Mouse (Mus musculus) liver, embryonic 12.5 days (tissue): ENCODE results near the gene Myo7a. TPM values are rescaled to one million over a fixed set of nuclear protein-coding genes. Genes with fewer than 3 reads are reported as not detected.

ENCODE experiments used
- ATAC-seq: fragments of 200-750 bp; cut with Nextera tagmentation; 2 replicates; pipeline ENCODE4 v1.8.0; 2017; ENCODE audit warnings: moderate number of reproducible peaks, mild to moderate bottlenecking, moderate library complexity
- H3K27ac ChIP-seq: fragments of 300-500 bp; sonication (generic); 2 replicates; pipeline ENCODE4 v1.5.1; 2016; ENCODE audit warnings: mild to moderate bottlenecking
- H3K27me3 ChIP-seq: fragments of 300-500 bp; sonication (generic); replicated peaks from 2 replicates; pipeline ENCODE4 v1.6.1; 2016; ENCODE audit warnings: mild to moderate bottlenecking, moderate library complexity
- H3K36me3 ChIP-seq: fragments of 300-500 bp; sonication (generic); 2 replicates; pipeline ENCODE4 v1.6.1; 2016; ENCODE audit warnings: mild to moderate bottlenecking, moderate library complexity
- H3K4me1 ChIP-seq: fragments of 300-500 bp; sonication (generic); 2 replicates; pipeline ENCODE4 v1.6.1; 2016
- H3K4me2 ChIP-seq: fragments of 300-500 bp; sonication (generic); 2 replicates; pipeline ENCODE4 v1.6.1; 2016; ENCODE audit warnings: mild to moderate bottlenecking, moderate library complexity
- H3K4me3 ChIP-seq: fragments of 300-500 bp; sonication (generic); 2 replicates; pipeline ENCODE4 v1.5.1; 2016; ENCODE audit warnings: mild to moderate bottlenecking, moderate library complexity
- H3K9ac ChIP-seq: fragments of 300-500 bp; sonication (generic); 2 replicates; pipeline ENCODE4 v1.6.1; 2016; ENCODE audit warnings: mild to moderate bottlenecking, moderate library complexity
- H3K9me3 ChIP-seq: fragments of 300-500 bp; sonication (generic); replicated peaks from 2 replicates; pipeline ENCODE4 v1.6.1; 2016; ENCODE audit warnings: mild to moderate bottlenecking, moderate library complexity
- WGBS: fragments of 180-500 bp; shearing (Covaris S2); methylation state at CpG from one replicate; pipeline ENCODE4 v1.1.7; 2016; ENCODE audit not compliant: insufficient replicate concordance; 5-methylcytosine and 5-hydroxymethylcytosine counted together
- polyA plus RNA-seq: library from polyadenylated mRNA; unstranded; fragments of >200 nt; fragmentation: Nextera tagmentation; extraction: Ambion mirVana; gene quantifications from 2 replicates; pipeline ENCODE4 v1.2.1, GENCODE M21; 2016

Myo7a gene
- polyA plus RNA-seq, 1 experiment from 2014 or later = 14.4 TPM

DNA sequence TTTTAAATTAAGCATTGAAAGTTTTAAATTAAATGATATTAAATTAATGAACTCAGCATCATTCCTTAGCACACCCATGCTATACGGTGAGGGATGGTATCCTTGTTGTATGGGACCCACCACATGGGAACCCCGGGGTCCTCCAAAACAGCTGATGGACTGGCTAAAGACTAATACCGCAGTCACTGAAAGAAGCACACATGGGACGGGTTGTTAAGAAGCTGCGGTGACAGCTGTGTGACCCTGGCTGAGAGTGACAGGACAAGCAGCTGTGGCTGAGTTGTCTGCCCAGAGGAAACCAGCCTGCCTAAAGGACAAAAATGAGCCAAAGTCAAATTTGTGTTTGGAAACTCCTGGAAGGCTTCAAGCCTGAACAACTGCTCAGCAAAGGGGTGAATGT lies 34.6 kb upstream of the Myo7a start:
- H3K4me2 ChIP-seq = no peak overlapping the region
- ATAC-seq = no peak
- peaks cover 86% of the 10 kb centered on the region for H3K4me1 ChIP-seq
- H3K27me3 ChIP-seq = no peaks in the 10 kb centered on the region
- H3K9me3 ChIP-seq = no peaks in the 10 kb centered on the region
- H3K9ac ChIP-seq = no peak overlapping the region
- no peak overlapping the region for H3K4me3 ChIP-seq
- WGBS = 56% methylated on average over 5 of the region's 5 CpGs
- H3K36me3 ChIP-seq = peaks cover 71% of the 10 kb centered on the region
- no peak overlapping the region; the same call in 1 of the 2 replicates for H3K27ac ChIP-seq

GRCm38 (mm10) chr7:98153345-98153744 lies 34.0 kb upstream of the Myo7a start:
- H3K27me3 ChIP-seq = no peaks in the 10 kb centered on the region
- H3K27ac ChIP-seq = no peak overlapping the region
- H3K9me3 ChIP-seq = no peaks in the 10 kb centered on the region
- peaks cover 81% of the 10 kb centered on the region for H3K4me1 ChIP-seq
- H3K9ac ChIP-seq = no peak overlapping the region
- ATAC-seq = no peak
- H3K4me3 ChIP-seq = no peak overlapping the region
- H3K4me2 ChIP-seq = no peak overlapping the region
- peaks cover 67% of the 10 kb centered on the region for H3K36me3 ChIP-seq
- WGBS = 39% methylated on average over 3 of the region's 3 CpGs

DNA sequence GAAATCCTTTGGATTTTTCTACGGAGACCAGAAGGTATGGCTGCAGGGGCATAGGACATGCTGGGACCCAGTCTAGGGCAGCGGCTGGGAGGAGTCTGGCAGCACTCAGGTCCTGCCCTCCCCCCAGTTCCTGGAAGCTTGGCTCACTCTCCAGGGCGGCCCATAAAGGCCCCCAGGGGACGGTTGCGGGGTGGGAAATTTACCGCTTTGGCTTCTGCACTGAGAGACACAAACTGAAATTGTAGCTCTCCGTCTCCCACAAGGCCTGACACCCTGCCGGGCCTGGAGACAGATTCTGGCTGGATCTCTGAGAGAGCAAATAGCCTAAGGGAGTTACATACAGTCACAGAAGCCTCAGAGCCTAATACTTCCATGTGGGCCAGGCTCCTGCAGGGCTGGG lies 33.1 kb upstream of the Myo7a start:
- Histone ChIP-seq H3K9ac (no peak overlapping the region), H3K9me3 (no peaks in the 10 kb centered on the region), H3K27me3 (no peaks in the 10 kb centered on the region), H3K4me2 (no peak overlapping the region), H3K4me3 (no peak overlapping the region), H3K27ac (no peak overlapping the region), H3K36me3 (peaks cover 70% of the 10 kb centered on the region), H3K4me1 (peaks cover 77% of the 10 kb centered on the region)
- no peak for ATAC-seq
- 68% methylated on average over 8 of the region's 8 CpGs for WGBS

GRCm38 (mm10) chr7:98150525-98150924 lies 31.2 kb upstream of the Myo7a start:
- ATAC-seq = no peak
- no peak overlapping the region for H3K27ac ChIP-seq
- H3K9ac ChIP-seq = no peak overlapping the region; the same call in 1 of the 2 replicates
- no peak overlapping the region for H3K4me2 ChIP-seq
- no peaks in the 10 kb centered on the region for H3K27me3 ChIP-seq
- H3K36me3 ChIP-seq = peaks cover 82% of the 10 kb centered on the region
- 54% methylated on average over 5 of the region's 5 CpGs for WGBS
- H3K9me3 ChIP-seq = no peaks in the 10 kb centered on the region
- H3K4me1 ChIP-seq = peaks cover 65% of the 10 kb centered on the region
- H3K4me3 ChIP-seq = no peak overlapping the region

- H3K27me3 ChIP-seq = no peaks in the 10 kb centered on the region
- no peaks in the 10 kb centered on the region for H3K9me3 ChIP-seq
- H3K4me1 ChIP-seq = peaks cover 64% of the 10 kb centered on the region
- no peak overlapping the region for H3K4me3 ChIP-seq
- no peak overlapping the region for H3K4me2 ChIP-seq
- 50% methylated on average over 3 of the region's 3 CpGs for whole genome bisulfite sequencing
- 0 out of 2 replicates have a peak overlapping the region, but pooled peaks have one; percentile 10 for H3K27ac ChIP-seq
- no peak overlapping the region for H3K9ac ChIP-seq
- 0 out of 2 replicates have a peak, but pooled peaks have one; percentile 4 for ATAC-seq
- H3K36me3 ChIP-seq = peaks cover 83% of the 10 kb centered on the region
Observed at GRCm38 (mm10) chr7:98149802-98150201, 30.5 kb upstream of the Myo7a start.

GRCm38 (mm10) chr7:98148721-98149407 lies 29.5 kb upstream of the Myo7a start:
- ATAC-seq = no peak
- H3K4me3 ChIP-seq = no peak overlapping the region
- H3K4me2 ChIP-seq = no peak overlapping the region
- H3K4me1 ChIP-seq = peaks cover 58% of the 10 kb centered on the region
- H3K9ac ChIP-seq = no peak overlapping the region
- H3K27me3 ChIP-seq = no peaks in the 10 kb centered on the region
- WGBS = 74% methylated on average over 10 of the region's 10 CpGs
- no peak overlapping the region for H3K27ac ChIP-seq
- H3K9me3 ChIP-seq = no peaks in the 10 kb centered on the region
- peaks cover 85% of the 10 kb centered on the region for H3K36me3 ChIP-seq

- no peak overlapping the region for H3K4me3 ChIP-seq
- no peak overlapping the region for H3K9ac ChIP-seq
- no peak for ATAC-seq
- peaks cover 90% of the 10 kb centered on the region for H3K36me3 ChIP-seq
- no peak overlapping the region for H3K27ac ChIP-seq
- peaks cover 63% of the 10 kb centered on the region for H3K4me1 ChIP-seq
- 85% methylated on average over 8 of the region's 8 CpGs for WGBS
- H3K4me2 ChIP-seq = no peak overlapping the region
- H3K9me3 ChIP-seq = no peaks in the 10 kb centered on the region
- no peaks in the 10 kb centered on the region for H3K27me3 ChIP-seq
Observed at GRCm38 (mm10) chr7:98147766-98148165, 28.4 kb upstream of the Myo7a start.

DNA sequence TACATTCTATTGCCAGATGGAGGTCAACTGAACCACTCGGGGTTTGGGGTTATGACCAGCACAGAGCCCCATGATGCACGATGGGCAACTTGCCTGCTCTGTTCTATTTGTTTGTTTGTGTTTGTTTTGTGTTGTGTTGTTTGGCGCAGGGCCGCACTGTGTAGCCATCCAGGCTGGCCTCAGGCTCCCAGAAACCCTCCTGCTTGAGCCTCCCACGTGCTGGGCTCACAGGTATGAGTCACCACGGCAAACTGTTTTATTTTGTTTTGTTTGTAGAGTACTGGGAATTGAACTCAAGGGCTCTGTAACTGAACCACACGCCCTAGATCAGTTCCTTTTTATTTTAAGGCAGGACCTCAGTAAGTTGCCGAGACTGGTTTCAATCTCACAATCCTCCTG lies 27.1 kb upstream of the Myo7a start:
- ATAC-seq = no peak
- H3K9me3 ChIP-seq = no peaks in the 10 kb centered on the region
- H3K27me3 ChIP-seq = no peaks in the 10 kb centered on the region
- peaks cover 65% of the 10 kb centered on the region for H3K4me1 ChIP-seq
- H3K4me3 ChIP-seq = no peak overlapping the region
- no peak overlapping the region for H3K9ac ChIP-seq
- WGBS = 78% methylated on average over 8 of the region's 8 CpGs
- peaks cover 81% of the 10 kb centered on the region for H3K36me3 ChIP-seq
- no peak overlapping the region for H3K4me2 ChIP-seq
- no peak overlapping the region for H3K27ac ChIP-seq

GRCm38 (mm10) chr7:98145842-98146446 lies 26.6 kb upstream of the Myo7a start:
- Histone ChIP-seq H3K27ac (no peak overlapping the region), H3K36me3 (peaks cover 76% of the 10 kb centered on the region), H3K4me1 (peaks cover 65% of the 10 kb centered on the region), H3K4me3 (no peak overlapping the region), H3K27me3 (no peaks in the 10 kb centered on the region), H3K9ac (no peak overlapping the region), H3K4me2 (no peak overlapping the region), H3K9me3 (no peaks in the 10 kb centered on the region)
- 83% methylated on average over 12 of the region's 12 CpGs for WGBS
- no peak for ATAC-seq

DNA sequence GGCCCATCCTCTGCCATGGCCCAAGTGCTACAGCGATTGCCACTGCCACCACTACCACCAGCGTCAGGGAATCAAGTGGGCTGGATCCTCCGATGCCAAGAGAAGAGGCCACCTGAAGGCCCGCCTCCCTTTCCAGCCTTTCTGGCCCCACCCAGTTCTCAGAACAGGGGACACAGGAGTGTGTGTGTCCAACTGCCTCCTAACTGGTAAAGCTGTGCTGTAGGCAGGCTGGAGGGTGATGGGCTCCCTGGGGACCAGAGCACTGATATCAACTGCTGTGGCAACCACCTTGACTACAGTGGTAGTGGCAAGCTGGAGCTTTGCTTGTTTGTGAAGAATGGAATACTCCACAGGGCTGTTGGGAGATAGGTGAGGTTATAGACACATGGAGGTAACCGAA lies 26.1 kb upstream of the Myo7a start, which contains the start of gene Omp:
Gene Omp (minus strand): TSS at position 101 of the 400 bp plus-strand sequence.
- Histone ChIP-seq H3K27me3 (no peaks in the 10 kb centered on the region), H3K4me1 (peaks cover 65% of the 10 kb centered on the region), H3K4me3 (no peak within 1 kb of the TSS), H3K4me2 (no peak within 1 kb of the TSS), H3K9me3 (no peaks in the 10 kb centered on the region), H3K36me3 (peaks cover 74% of the 10 kb centered on the region), H3K27ac (no peak within 1 kb of the TSS), H3K9ac (no peak within 1 kb of the TSS)
- no peak for ATAC-seq
- WGBS = 84% methylated on average over 5 of the region's 5 CpGs

DNA sequence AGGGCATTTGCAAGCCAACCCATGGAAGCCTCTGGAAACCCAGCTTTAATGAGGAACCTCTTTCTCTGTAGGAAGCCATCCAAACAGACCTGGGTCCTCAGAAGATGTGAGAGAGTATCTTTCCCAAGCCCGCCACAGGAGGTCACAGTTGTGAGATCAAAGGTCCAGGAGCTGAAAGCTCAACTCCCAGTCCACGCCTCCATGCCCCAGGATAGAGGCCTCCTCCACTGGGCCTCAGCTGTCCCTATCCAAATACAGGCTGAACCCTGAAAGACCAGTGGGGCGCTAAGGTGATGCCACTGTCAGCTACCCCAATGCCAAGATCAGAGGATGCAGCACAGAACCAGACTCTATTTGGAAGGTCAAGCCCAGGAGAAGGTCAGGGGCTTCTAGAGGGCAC lies 23.3 kb upstream of the Myo7a start:
- H3K27me3 ChIP-seq = no peaks in the 10 kb centered on the region
- no peaks in the 10 kb centered on the region for H3K9me3 ChIP-seq
- H3K36me3 ChIP-seq = peaks cover 63% of the 10 kb centered on the region
- H3K4me2 ChIP-seq = no peak overlapping the region
- no peak overlapping the region for H3K4me3 ChIP-seq
- ATAC-seq = no peak
- no peak overlapping the region for H3K9ac ChIP-seq
- H3K27ac ChIP-seq = no peak overlapping the region
- WGBS = 84% methylated on average over 3 of the region's 3 CpGs
- peaks cover 70% of the 10 kb centered on the region for H3K4me1 ChIP-seq

DNA sequence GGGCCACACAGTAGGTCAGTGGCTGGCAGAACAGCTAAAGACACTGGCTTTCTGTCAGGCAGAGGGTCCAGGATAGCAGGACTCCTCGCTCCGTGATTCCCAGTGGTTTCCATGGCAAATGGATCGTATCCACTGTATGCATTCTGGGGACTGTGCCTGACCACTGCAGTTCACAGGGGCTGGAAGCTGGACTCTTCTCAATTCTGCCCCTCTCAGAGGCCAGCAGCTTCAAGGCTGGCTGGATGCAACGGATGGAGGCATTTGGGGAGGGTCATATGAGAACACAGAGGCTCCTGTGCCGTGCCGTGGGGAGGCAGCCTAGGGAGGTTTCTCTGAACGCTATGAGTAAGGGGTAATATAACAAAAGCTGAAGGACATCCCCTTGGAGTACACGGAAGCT lies 22.9 kb upstream of the Myo7a start:
- H3K4me3 ChIP-seq = no peak overlapping the region
- peaks cover 71% of the 10 kb centered on the region for H3K4me1 ChIP-seq
- H3K9me3 ChIP-seq = no peaks in the 10 kb centered on the region
- no peaks in the 10 kb centered on the region for H3K27me3 ChIP-seq
- H3K4me2 ChIP-seq = no peak overlapping the region
- ATAC-seq = no peak
- 79% methylated on average over 8 of the region's 8 CpGs for WGBS
- H3K9ac ChIP-seq = no peak overlapping the region
- no peak overlapping the region for H3K27ac ChIP-seq
- peaks cover 62% of the 10 kb centered on the region for H3K36me3 ChIP-seq
